Mouse (Mus musculus) neural tube, embryonic 14.5 days (tissue): Measurements from ENCODE around the gene Hoxa1. TPM values are rescaled to one million over a fixed set of nuclear protein-coding genes. Genes with fewer than 3 reads are reported as not detected.

Experiments
- ATAC-seq: fragments of 200-750 bp; cut with Nextera tagmentation; 2 replicates; pipeline ENCODE4 v1.8.0; 2017; ENCODE audit warnings: low read depth, mild to moderate bottlenecking, moderate TSS enrichment, moderate library complexity
- H3K27ac ChIP-seq: fragments of 300-500 bp; sonication (generic); 2 replicates; pipeline ENCODE4 v1.5.1; 2014; ENCODE audit warnings: low read depth, mild to moderate bottlenecking, control low read depth, low read length, moderate library complexity, mixed read lengths
- H3K27me3 ChIP-seq: fragments of 300-500 bp; sonication (generic); 2 replicates; pipeline ENCODE4 v1.6.1; 2014; ENCODE audit warnings: low read length; ENCODE audit not compliant: control insufficient read depth, insufficient read depth
- H3K36me3 ChIP-seq: fragments of 300-500 bp; sonication (generic); 2 replicates; pipeline ENCODE4 v1.6.1; 2014; ENCODE audit warnings: low read length, mixed read lengths; ENCODE audit not compliant: control insufficient read depth, insufficient read depth
- H3K4me1 ChIP-seq: fragments of 300-500 bp; sonication (generic); 2 replicates; pipeline ENCODE4 v1.6.1; 2014; ENCODE audit warnings: low read length; ENCODE audit not compliant: control insufficient read depth, insufficient read depth
- H3K4me2 ChIP-seq: fragments of 300-500 bp; sonication (generic); 2 replicates; pipeline ENCODE4 v1.6.1; 2014; ENCODE audit warnings: mild to moderate bottlenecking, low read depth, low read length, control low read depth
- H3K4me3 ChIP-seq: fragments of 300-500 bp; sonication (generic); 2 replicates; pipeline ENCODE4 v1.5.1; 2014; ENCODE audit warnings: low read depth, low read length, control low read depth, mixed read lengths
- H3K9ac ChIP-seq: fragments of 300-500 bp; sonication (generic); replicated peaks from 2 replicates; pipeline ENCODE4 v1.6.1; 2014; ENCODE audit warnings: low read depth, mild to moderate bottlenecking, control low read depth, low read length, mixed read lengths
- H3K9me3 ChIP-seq: fragments of 300-500 bp; sonication (generic); 2 replicates; pipeline ENCODE4 v1.6.1; 2016; ENCODE audit warnings: low read length; ENCODE audit not compliant: control insufficient read depth
- WGBS: fragments of 180-500 bp; shearing (Covaris S2); extraction: QIAGEN DNeasy Blood & Tissue Kit; methylation state at CpG from one replicate; pipeline ENCODE4 v1.1.7; 2014; 5-methylcytosine and 5-hydroxymethylcytosine counted together
- polyA plus RNA-seq: library from polyadenylated mRNA; unstranded; fragments of >200 nt; fragmentation: Nextera tagmentation; extraction: Ambion mirVana; gene quantifications from 2 replicates; pipeline ENCODE4 v1.2.1, GENCODE M21; 2014

Gene Hoxa1
- polyA plus RNA-seq, 1 experiment from 2014 or later = 0.92 TPM

- no peaks in the 10 kb centered on the region for H3K27me3 ChIP-seq
- H3K9ac ChIP-seq = peak overlapping the region; percentile 82
- peak overlapping the region; percentile 81 for H3K4me2 ChIP-seq
- WGBS = 2% methylated on average over 28 of the region's 28 CpGs
- peaks cover 7% of the 10 kb centered on the region; the same call in 1 of the 2 replicates for H3K36me3 ChIP-seq
- H3K27ac ChIP-seq = peak overlapping the region; percentile 99
- peaks cover 78% of the 10 kb centered on the region for H3K4me1 ChIP-seq
- no peak for ATAC-seq
- no peaks in the 10 kb centered on the region for H3K9me3 ChIP-seq
- H3K4me3 ChIP-seq = peak overlapping the region; percentile 43
These were observed 7.6 kb upstream of the Hoxa1 start for GRCm38 (mm10) chr6:52165441-52166370.

- peak within 1 kb of the TSS; percentile 99 for H3K27ac ChIP-seq
- H3K4me1 ChIP-seq = peaks cover 78% of the 10 kb centered on the region
- peak within 1 kb of the TSS; percentile 43 for H3K4me3 ChIP-seq
- peak within 1 kb of the TSS; percentile 82 for H3K9ac ChIP-seq
- peak within 1 kb of the TSS; percentile 81 for H3K4me2 ChIP-seq
- no peaks in the 10 kb centered on the region for H3K9me3 ChIP-seq
- WGBS = 1% methylated on average over 25 of the region's 25 CpGs
- ATAC-seq = peak; percentile 48
- peaks cover 4% of the 10 kb centered on the region; the same call in 1 of the 2 replicates for H3K36me3 ChIP-seq
- no peaks in the 10 kb centered on the region for H3K27me3 ChIP-seq
These were observed 6.7 kb upstream of the Hoxa1 start, which contains the start of gene Hoxa2 for GRCm38 (mm10) chr6:52164626-52165440. Gene Hoxa2 (minus strand): TSS chr6:52164831.

- H3K4me3 ChIP-seq = peak overlapping the region; percentile 43
- H3K9ac ChIP-seq = peak overlapping the region; percentile 82
- peak overlapping the region; percentile 99 for H3K27ac ChIP-seq
- no peaks in the 10 kb centered on the region for H3K9me3 ChIP-seq
- H3K27me3 ChIP-seq = no peaks in the 10 kb centered on the region
- peaks cover 79% of the 10 kb centered on the region for H3K4me1 ChIP-seq
- WGBS = under 1% methylated on average over 39 of the region's 39 CpGs
- peaks cover 3% of the 10 kb centered on the region; the same call in 1 of the 2 replicates for H3K36me3 ChIP-seq
- ATAC-seq = no peak
- H3K4me2 ChIP-seq = peak overlapping the region; percentile 81
These were observed 6.0 kb upstream of the Hoxa1 start for GRCm38 (mm10) chr6:52164051-52164625.

- Histone ChIP-seq H3K27me3 (no peaks in the 10 kb centered on the region), H3K9me3 (no peaks in the 10 kb centered on the region), H3K4me2 (peak overlapping the region; percentile 81), H3K4me3 (peak overlapping the region; percentile 43), H3K4me1 (peaks cover 78% of the 10 kb centered on the region), H3K36me3 (peaks cover 2% of the 10 kb centered on the region; the same call in 1 of the 2 replicates), H3K27ac (peak overlapping the region; percentile 99), H3K9ac (peak overlapping the region; percentile 82)
- 4% methylated on average over 17 of the region's 17 CpGs for WGBS
- no peak for ATAC-seq
These were observed 5.4 kb upstream of the Hoxa1 start for GRCm38 (mm10) chr6:52163366-52164031.

- WGBS = 5% methylated on average over 14 of the region's 14 CpGs
- Histone ChIP-seq H3K4me3 (peak overlapping the region; percentile 43), H3K9ac (peak overlapping the region; percentile 82), H3K27me3 (no peaks in the 10 kb centered on the region), H3K4me1 (peaks cover 71% of the 10 kb centered on the region), H3K36me3 (no peaks in the 10 kb centered on the region), H3K9me3 (no peaks in the 10 kb centered on the region), H3K4me2 (peak overlapping the region; percentile 81), H3K27ac (peak overlapping the region; percentile 99)
- ATAC-seq = no peak
These were observed 4.7 kb upstream of the Hoxa1 start for GRCm38 (mm10) chr6:52162611-52163365.

- WGBS = 7% methylated on average over 1 of the region's 1 CpGs
- Histone ChIP-seq H3K4me2 (peak overlapping the region; percentile 60; the same call in 1 of the 2 replicates), H3K36me3 (no peaks in the 10 kb centered on the region), H3K27ac (peak overlapping the region; percentile 56), H3K9ac (no peak overlapping the region), H3K27me3 (no peaks in the 10 kb centered on the region), H3K4me3 (no peak overlapping the region), H3K4me1 (peaks cover 70% of the 10 kb centered on the region), H3K9me3 (no peaks in the 10 kb centered on the region)
- no peak for ATAC-seq
These were observed 3.9 kb upstream of the Hoxa1 start for GRCm38 (mm10) chr6:52162093-52162380.

GRCm38 (mm10) chr6:52161336-52162092, 3.4 kb upstream of the Hoxa1 start:
- Histone ChIP-seq H3K4me1 (peaks cover 65% of the 10 kb centered on the region), H3K9ac (peak overlapping the region; percentile 88; the same call in 1 of the 2 replicates), H3K9me3 (no peaks in the 10 kb centered on the region), H3K4me3 (peak overlapping the region; percentile 81), H3K27ac (peak overlapping the region; percentile 89), H3K36me3 (no peaks in the 10 kb centered on the region), H3K27me3 (no peaks in the 10 kb centered on the region), H3K4me2 (peak overlapping the region; percentile 60)
- ATAC-seq = no peak
- WGBS = 4% methylated on average over 8 of the region's 8 CpGs
